Mouse (Mus musculus): ENCODE results near the gene Car5a. TPM values are rescaled to one million over a fixed set of nuclear protein-coding genes. Genes with fewer than 3 reads are reported as not detected.
A peak's percentile ranks its signal among the peaks of the same experiment; 100 is the strongest.

The Car5a gene
- polyA plus RNA-seq, 1 experiment from 2014 or later, result not detected

GRCm38 (mm10) chr8:121895910-121896309, 48.8 kb downstream of the Car5a start:
- Histone ChIP-seq H3K4me3 (no peak overlapping the region), H3K27me3 (replicated peaks) (no peaks in the 10 kb centered on the region), H3K36me3 (peaks cover 4% of the 10 kb centered on the region; the same call in 1 of the 2 replicates), H3K9me3 (replicated peaks) (no peaks in the 10 kb centered on the region), H3K27ac (ENCODE audit: poor library complexity, severe bottlenecking) (no peak overlapping the region), H3K9ac (0 out of 2 replicates have a peak overlapping the region, but pooled peaks have one; percentile 8), H3K4me2 (no peak overlapping the region), H3K4me1 (replicated peaks) (peaks cover 50% of the 10 kb centered on the region)
- no peak for ATAC-seq (ENCODE audit: insufficient number of reproducible peaks, low FRiP score)
- WGBS, result 79% methylated on average over 7 of the region's 7 CpGs

GRCm38 (mm10) chr8:121892875-121893274, 51.8 kb downstream of the Car5a start:
- H3K36me3 ChIP-seq, result peaks cover 7% of the 10 kb centered on the region
- no peaks in the 10 kb centered on the region for H3K27me3 ChIP-seq (replicated peaks)
- H3K4me3 ChIP-seq, result no peak overlapping the region
- H3K4me1 ChIP-seq (replicated peaks), result peaks cover 31% of the 10 kb centered on the region
- no peak overlapping the region for H3K27ac ChIP-seq (ENCODE audit: poor library complexity, severe bottlenecking)
- 78% methylated on average over 5 of the region's 5 CpGs for WGBS
- no peaks in the 10 kb centered on the region for H3K9me3 ChIP-seq (replicated peaks)
- no peak overlapping the region for H3K4me2 ChIP-seq
- no peak overlapping the region for H3K9ac ChIP-seq
- ATAC-seq (ENCODE audit: insufficient number of reproducible peaks, low FRiP score), result no peak

- Histone ChIP-seq H3K4me3 (no peak overlapping the region), H3K27me3 (replicated peaks) (no peaks in the 10 kb centered on the region), H3K9me3 (replicated peaks) (no peaks in the 10 kb centered on the region), H3K4me1 (replicated peaks) (peaks cover 13% of the 10 kb centered on the region; the same call in 1 of the 2 replicates), H3K36me3 (peaks cover 31% of the 10 kb centered on the region), H3K27ac (ENCODE audit: poor library complexity, severe bottlenecking) (no peak overlapping the region), H3K4me2 (no peak overlapping the region), H3K9ac (no peak overlapping the region)
- 79% methylated on average over 15 of the region's 15 CpGs for WGBS
- ATAC-seq (ENCODE audit: insufficient number of reproducible peaks, low FRiP score), result no peak
Observed at GRCm38 (mm10) chr8:121889810-121890785, 54.6 kb downstream of the Car5a start.

- WGBS, result 97% methylated on average over 1 of the region's 1 CpGs
Observed at GRCm38 (mm10) chr8:121889317-121889716, 55.4 kb downstream of the Car5a start.

GRCm38 (mm10) chr8:121887547-121887946, 57.2 kb downstream of the Car5a start:
- no peaks in the 10 kb centered on the region for H3K4me1 ChIP-seq (replicated peaks)
- 74% methylated on average over 1 of the region's 1 CpGs for WGBS
- ATAC-seq (ENCODE audit: insufficient number of reproducible peaks, low FRiP score), result no peak
- H3K4me2 ChIP-seq, result no peak overlapping the region
- H3K9ac ChIP-seq, result no peak overlapping the region
- H3K4me3 ChIP-seq, result no peak overlapping the region
- no peak overlapping the region for H3K27ac ChIP-seq (ENCODE audit: poor library complexity, severe bottlenecking)
- H3K36me3 ChIP-seq, result peaks cover 57% of the 10 kb centered on the region
- H3K9me3 ChIP-seq (replicated peaks), result no peaks in the 10 kb centered on the region
- no peaks in the 10 kb centered on the region for H3K27me3 ChIP-seq (replicated peaks)

More at GRCm38 (mm10) chr8:121889317-121889716, 55.4 kb downstream of the Car5a start:
- Histone ChIP-seq H3K9ac (no peak overlapping the region), H3K4me3 (no peak overlapping the region), H3K4me2 (no peak overlapping the region), H3K4me1 (replicated peaks) (peaks cover 13% of the 10 kb centered on the region; the same call in 1 of the 2 replicates), H3K9me3 (replicated peaks) (no peaks in the 10 kb centered on the region), H3K36me3 (peaks cover 39% of the 10 kb centered on the region), H3K27me3 (replicated peaks) (no peaks in the 10 kb centered on the region), H3K27ac (ENCODE audit: poor library complexity, severe bottlenecking) (no peak overlapping the region)
- ATAC-seq (ENCODE audit: insufficient number of reproducible peaks, low FRiP score), result no peak

GRCm38 (mm10) chr8:121885433-121885832, 59.3 kb downstream of the Car5a start:
- H3K36me3 ChIP-seq, result peaks cover 63% of the 10 kb centered on the region
- H3K9me3 ChIP-seq (replicated peaks), result no peaks in the 10 kb centered on the region
- H3K27me3 ChIP-seq (replicated peaks), result no peaks in the 10 kb centered on the region
- no peak overlapping the region for H3K4me3 ChIP-seq
- no peak overlapping the region for H3K9ac ChIP-seq
- peaks cover 17% of the 10 kb centered on the region for H3K4me1 ChIP-seq (replicated peaks)
- 87% methylated on average over 6 of the region's 6 CpGs for WGBS
- no peak overlapping the region for H3K4me2 ChIP-seq
- no peak for ATAC-seq (ENCODE audit: insufficient number of reproducible peaks, low FRiP score)
- H3K27ac ChIP-seq (ENCODE audit: poor library complexity, severe bottlenecking), result no peak overlapping the region

- no peak for ATAC-seq (ENCODE audit: insufficient number of reproducible peaks, low FRiP score)
- WGBS, result 91% methylated on average over 9 of the region's 9 CpGs
- Histone ChIP-seq H3K36me3 (peaks cover 63% of the 10 kb centered on the region), H3K9me3 (replicated peaks) (no peaks in the 10 kb centered on the region), H3K9ac (no peak overlapping the region), H3K4me1 (replicated peaks) (peaks cover 17% of the 10 kb centered on the region), H3K4me2 (no peak overlapping the region), H3K4me3 (no peak overlapping the region), H3K27me3 (replicated peaks) (no peaks in the 10 kb centered on the region), H3K27ac (ENCODE audit: poor library complexity, severe bottlenecking) (no peak overlapping the region)
Observed at GRCm38 (mm10) chr8:121885001-121885400, 59.7 kb downstream of the Car5a start.

GRCm38 (mm10) chr8:121884181-121884580, 60.5 kb downstream of the Car5a start:
- WGBS, result 90% methylated on average over 3 of the region's 3 CpGs
- Histone ChIP-seq H3K9me3 (replicated peaks) (no peaks in the 10 kb centered on the region), H3K27ac (ENCODE audit: poor library complexity, severe bottlenecking) (no peak overlapping the region), H3K27me3 (replicated peaks) (no peaks in the 10 kb centered on the region), H3K4me3 (no peak overlapping the region), H3K4me2 (no peak overlapping the region), H3K9ac (no peak overlapping the region), H3K4me1 (replicated peaks) (peaks cover 17% of the 10 kb centered on the region), H3K36me3 (peaks cover 63% of the 10 kb centered on the region)
- no peak for ATAC-seq (ENCODE audit: insufficient number of reproducible peaks, low FRiP score)

GRCm38 (mm10) chr8:121881921-121882320, 62.8 kb downstream of the Car5a start:
- no peak overlapping the region for H3K27ac ChIP-seq (ENCODE audit: poor library complexity, severe bottlenecking)
- 96% methylated on average over 5 of the region's 5 CpGs for WGBS
- H3K9ac ChIP-seq, result no peak overlapping the region
- peaks cover 17% of the 10 kb centered on the region for H3K4me1 ChIP-seq (replicated peaks)
- no peaks in the 10 kb centered on the region for H3K9me3 ChIP-seq (replicated peaks)
- ATAC-seq (ENCODE audit: insufficient number of reproducible peaks, low FRiP score), result no peak
- no peaks in the 10 kb centered on the region for H3K27me3 ChIP-seq (replicated peaks)
- no peak overlapping the region for H3K4me2 ChIP-seq
- H3K36me3 ChIP-seq, result peaks cover 50% of the 10 kb centered on the region
- H3K4me3 ChIP-seq, result no peak overlapping the region

- H3K27ac ChIP-seq (ENCODE audit: poor library complexity, severe bottlenecking), result no peak overlapping the region
- H3K36me3 ChIP-seq, result peaks cover 39% of the 10 kb centered on the region
- 13% methylated on average over 1 of the region's 1 CpGs for WGBS
- no peak overlapping the region for H3K4me2 ChIP-seq
- no peak for ATAC-seq (ENCODE audit: insufficient number of reproducible peaks, low FRiP score)
- H3K4me1 ChIP-seq (replicated peaks), result peaks cover 24% of the 10 kb centered on the region
- H3K9ac ChIP-seq, result no peak overlapping the region
- no peaks in the 10 kb centered on the region for H3K27me3 ChIP-seq (replicated peaks)
- no peak overlapping the region for H3K4me3 ChIP-seq
- H3K9me3 ChIP-seq (replicated peaks), result no peaks in the 10 kb centered on the region
Observed at GRCm38 (mm10) chr8:121880818-121881217, 63.9 kb downstream of the Car5a start.

- Histone ChIP-seq H3K36me3 (peaks cover 28% of the 10 kb centered on the region), H3K9ac (no peak overlapping the region), H3K27me3 (replicated peaks) (no peaks in the 10 kb centered on the region), H3K9me3 (replicated peaks) (no peaks in the 10 kb centered on the region), H3K4me2 (no peak overlapping the region), H3K4me1 (replicated peaks) (peaks cover 35% of the 10 kb centered on the region), H3K27ac (ENCODE audit: poor library complexity, severe bottlenecking) (no peak overlapping the region), H3K4me3 (no peak overlapping the region)
- ATAC-seq (ENCODE audit: insufficient number of reproducible peaks, low FRiP score), result no peak
- WGBS, result 82% methylated on average over 3 of the region's 3 CpGs
Observed at GRCm38 (mm10) chr8:121879712-121880111, 65.0 kb downstream of the Car5a start.
